Mouse (Mus musculus): ENCODE data around the gene Smim1.

Gene Smim1

DNA sequence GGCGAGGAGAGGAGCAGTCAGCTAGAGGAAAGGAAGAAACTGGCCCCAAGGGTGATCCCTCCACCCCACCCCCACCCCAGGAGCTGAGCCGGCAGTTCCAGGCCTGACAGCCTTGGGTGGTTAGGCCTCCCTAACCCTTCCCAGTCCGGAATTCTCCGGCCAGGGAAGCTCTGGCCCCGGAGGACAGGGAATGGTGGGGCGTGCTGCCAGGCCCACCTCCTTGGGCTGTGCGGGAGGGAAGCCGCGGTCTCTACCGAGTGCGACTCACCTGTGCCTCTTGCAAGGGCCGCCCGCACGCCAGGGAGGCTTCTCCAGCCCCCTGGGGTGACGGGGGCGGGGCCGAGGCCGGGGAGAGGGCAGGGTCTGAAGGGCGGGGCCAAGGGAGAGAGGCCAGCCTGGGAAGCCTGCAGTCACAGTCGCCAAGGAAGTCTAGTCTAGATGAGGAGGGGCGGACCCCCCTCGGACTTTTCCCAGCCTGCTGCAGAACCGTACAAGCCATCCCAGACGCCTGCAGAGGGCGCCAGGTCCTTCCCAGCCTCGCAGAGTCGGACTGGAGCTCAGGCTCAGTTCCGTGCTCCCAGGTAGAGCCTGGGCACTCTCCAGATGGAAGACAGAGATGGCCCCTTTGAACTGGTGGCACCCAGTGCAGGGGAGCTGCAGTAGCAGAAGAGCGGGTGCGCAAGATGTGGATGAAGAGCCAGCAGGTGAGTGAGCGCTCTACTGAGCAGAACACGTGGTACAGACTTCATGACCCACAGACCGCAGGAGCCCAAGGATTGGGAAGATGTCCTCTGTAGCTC, at the start of gene Smim1:
Smim1 (minus strand) TSS at position 590 of the 800 bp plus-strand sequence.
- peak; percentile 91 for DNase-seq (ENCODE audit: low spot score)

- no peak for DNase-seq (ENCODE audit: low spot score)
Measured at GRCm38 (mm10) chr4:154071941-154072340, 45.9 kb upstream of the Smim1 start.

GRCm38 (mm10) chr4:154071521-154071920, 45.5 kb upstream of the Smim1 start:
- DNase-seq (ENCODE audit: low spot score), result no peak

DNA sequence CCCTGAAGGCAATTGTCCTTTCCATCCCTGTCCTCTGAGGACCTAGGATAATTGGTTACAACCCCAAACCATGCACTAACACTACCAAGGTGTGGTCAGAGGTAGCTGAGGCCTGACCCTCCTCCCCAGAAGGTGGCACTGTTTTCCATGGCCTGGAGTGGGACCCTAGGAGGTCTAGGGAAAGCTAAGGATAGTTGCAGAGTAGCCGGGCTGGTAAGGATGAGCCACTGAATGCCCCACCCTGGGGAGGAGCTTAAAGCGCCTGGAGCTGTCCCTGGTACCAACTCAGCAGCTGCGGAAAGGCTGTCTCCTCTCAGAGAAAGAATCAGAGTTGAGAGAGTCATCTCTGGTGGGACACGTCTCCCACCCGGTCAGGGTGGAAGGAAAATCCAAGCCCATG, 44.9 kb upstream of the Smim1 start:
- DNase-seq (ENCODE audit: low spot score), result peak; percentile 24

GRCm38 (mm10) chr4:154064827-154065773, 39.1 kb upstream of the Smim1 start:
- peak; percentile 58 for DNase-seq (ENCODE audit: low spot score)

GRCm38 (mm10) chr4:154057696-154058095, 31.7 kb upstream of the Smim1 start:
- DNase-seq (ENCODE audit: low spot score), result no peak

GRCm38 (mm10) chr4:154056661-154057060, 30.6 kb upstream of the Smim1 start:
- peak; percentile 69 for DNase-seq (ENCODE audit: low spot score)

DNA sequence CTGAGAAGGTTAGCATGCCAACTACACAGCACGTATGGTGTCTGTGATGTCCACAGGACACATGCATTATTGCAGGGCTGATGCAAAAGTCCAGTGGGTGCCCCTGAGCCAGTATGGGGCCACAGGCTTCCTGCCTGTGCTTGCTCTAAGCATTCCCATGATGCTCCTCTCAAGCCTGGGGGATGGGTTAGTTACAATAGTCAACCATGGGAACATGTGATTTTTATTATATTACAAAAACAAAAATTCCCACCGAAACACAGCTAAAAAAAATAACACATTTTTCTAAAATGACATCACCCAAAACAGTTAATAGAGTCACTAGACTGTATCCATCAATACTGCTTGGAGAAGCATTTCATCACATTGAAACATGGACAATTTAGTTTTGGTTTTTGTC, 30.0 kb upstream of the Smim1 start:
- DNase-seq (ENCODE audit: low spot score), result no peak

DNA sequence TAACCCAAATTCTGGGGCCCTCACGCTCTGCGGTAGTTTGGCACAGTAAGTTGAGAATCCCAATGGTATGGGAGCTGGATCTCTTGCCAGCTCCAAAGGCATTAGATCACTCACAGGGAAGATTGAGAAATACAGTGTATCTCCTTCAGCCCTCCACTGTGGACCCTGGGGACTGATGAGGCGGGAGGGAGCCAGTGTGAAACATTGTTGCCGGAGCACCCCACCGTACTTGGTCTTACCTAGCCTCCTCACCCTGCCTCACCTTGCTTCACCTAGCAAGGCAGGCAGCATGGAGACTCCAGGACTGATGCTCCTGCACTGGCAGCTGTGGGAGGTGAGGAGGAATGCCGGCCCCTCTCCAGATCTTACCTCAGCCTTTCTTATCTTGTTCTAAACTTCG, 29.5 kb upstream of the Smim1 start:
- DNase-seq (ENCODE audit: low spot score), result no peak

DNA sequence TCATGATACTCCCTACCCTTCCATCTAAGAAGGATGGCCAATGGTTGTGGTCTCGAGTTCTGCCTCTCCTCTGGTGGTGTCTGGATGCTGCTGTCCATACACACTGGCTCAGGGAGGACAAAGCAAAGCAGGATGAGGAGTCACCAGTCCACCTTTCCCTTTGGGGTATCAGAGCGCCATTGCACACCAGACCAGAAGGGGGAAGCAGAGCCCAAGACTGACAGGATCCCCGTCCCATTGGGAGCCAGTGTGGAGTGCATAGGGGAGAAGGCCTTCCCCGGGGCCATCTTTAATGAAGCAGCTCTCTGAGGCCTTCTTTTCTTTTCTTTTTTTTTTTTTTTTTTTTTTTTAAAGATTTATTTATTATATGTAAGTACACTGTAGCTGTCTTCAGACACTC, 27.0 kb upstream of the Smim1 start:
- no peak for DNase-seq (ENCODE audit: low spot score)

DNA sequence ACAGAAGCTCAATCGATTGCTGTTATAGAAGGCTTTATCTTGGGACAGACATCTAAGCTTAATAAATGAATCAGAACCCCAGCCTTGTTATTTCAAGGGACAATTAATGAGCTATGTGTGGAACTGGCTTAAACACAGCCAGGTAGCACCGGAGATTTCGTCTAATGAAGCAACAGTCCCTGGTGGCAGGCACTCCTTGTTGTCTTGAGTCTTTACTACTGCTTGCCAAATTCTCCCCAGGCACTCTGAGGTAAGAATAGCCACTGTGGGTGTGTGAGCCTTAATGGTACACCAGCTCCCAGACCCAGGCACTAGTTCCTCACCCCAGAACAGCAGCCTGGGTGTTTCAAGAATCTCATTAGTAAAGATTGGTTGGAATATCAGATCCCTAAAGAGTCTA, 25.4 kb upstream of the Smim1 start:
- no peak for DNase-seq (ENCODE audit: low spot score)

DNA sequence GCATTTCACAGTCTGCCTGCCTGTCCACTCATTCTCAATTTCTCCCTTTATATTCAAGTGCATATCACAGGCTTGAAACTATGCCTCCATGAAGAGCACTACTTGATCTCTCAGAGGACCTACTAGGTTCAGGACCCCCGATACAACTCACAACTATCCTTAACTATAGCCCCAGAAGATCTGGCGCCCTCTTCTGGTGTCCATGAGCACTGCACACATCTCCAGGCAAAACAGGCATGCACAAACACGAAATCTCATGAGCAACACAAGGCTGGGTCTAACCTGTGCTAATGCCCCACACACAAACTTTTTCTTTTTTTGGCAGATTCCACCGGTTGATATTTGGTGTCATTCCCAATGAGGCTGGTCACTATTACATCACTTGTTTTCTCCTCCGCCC, 19.8 kb upstream of the Smim1 start:
- DNase-seq (ENCODE audit: low spot score), result no peak

GRCm38 (mm10) chr4:154042577-154042976, 16.5 kb upstream of the Smim1 start, which contains the start of gene Ccdc27:
Gene Ccdc27, minus strand, starts transcription at chr4:154042677.
- no peak for DNase-seq (ENCODE audit: low spot score)

DNA sequence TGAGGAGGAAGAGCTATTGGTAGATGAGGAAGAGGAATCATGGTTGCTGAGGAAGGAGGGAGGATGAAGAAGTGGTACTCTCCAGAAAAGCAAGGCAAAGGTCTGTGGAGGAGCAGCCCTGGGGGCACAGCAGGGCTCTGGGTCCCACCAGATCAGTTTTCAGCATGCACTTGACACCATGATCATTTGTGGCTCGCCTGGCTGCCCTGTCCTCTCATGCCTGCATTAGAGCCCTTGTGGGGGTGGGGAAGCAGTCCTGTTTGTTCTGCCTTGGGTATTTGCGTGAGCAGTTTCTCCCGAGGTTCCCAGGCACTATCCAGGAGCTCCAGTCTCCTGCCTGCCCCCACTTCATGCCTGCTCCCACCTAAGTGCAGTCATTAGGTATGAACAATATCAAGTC, 11.1 kb upstream of the Smim1 start:
- no peak for DNase-seq (ENCODE audit: low spot score)

DNA sequence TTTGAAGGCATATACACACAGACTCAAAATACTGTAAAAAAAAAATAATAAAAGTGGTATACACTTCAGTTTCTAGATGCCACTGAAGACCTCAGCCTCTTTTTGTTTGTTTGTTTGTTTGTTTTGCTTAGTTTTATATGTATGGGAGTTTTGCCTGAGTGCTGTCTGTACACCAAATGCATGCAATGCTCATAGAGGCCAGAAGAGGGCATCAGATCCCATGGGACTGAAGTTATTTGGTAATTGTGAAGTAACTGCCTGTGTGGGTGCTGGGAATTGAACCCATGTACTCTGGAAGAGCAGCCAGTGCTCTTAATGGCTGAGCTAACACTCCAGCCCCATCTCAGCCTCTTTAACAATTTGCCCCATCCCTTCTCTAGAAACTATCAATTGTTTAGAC, 2.6 kb upstream of the Smim1 start:
- DNase-seq (ENCODE audit: low spot score), result peak; percentile 56

GRCm38 (mm10) chr4:154028066-154028465, 2.0 kb upstream of the Smim1 start:
- DNase-seq (ENCODE audit: low spot score), result peak; percentile 71

DNA sequence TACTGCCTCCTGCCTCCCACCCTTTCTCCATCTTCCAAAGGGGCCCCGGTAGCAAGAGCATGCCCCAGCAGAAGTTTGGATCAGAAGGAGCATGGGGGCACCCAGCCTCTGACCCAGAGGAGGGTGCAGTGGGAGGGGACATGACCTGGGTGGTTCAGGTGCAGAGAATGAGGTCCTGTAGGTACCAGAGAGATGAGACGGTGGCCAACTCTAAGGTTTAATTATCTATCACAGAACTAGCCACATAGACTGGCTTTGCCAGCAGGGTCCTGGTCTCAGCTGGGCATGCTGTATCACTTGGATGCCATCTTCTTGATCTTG, 371 bp upstream of the Smim1 start:
- DNase-seq (ENCODE audit: low spot score), result no peak

- DNase-seq (ENCODE audit: low spot score), result peak; percentile 42
Measured at GRCm38 (mm10) chr4:154024729-154025521, 1.1 kb downstream of the Smim1 start.

GRCm38 (mm10) chr4:154023754-154024601, 2.1 kb downstream of the Smim1 start:
- DNase-seq (ENCODE audit: low spot score), result no peak

GRCm38 (mm10) chr4:154022844-154023243, 3.2 kb downstream of the Smim1 start:
- peak; percentile 71 for DNase-seq (ENCODE audit: low spot score)

DNA sequence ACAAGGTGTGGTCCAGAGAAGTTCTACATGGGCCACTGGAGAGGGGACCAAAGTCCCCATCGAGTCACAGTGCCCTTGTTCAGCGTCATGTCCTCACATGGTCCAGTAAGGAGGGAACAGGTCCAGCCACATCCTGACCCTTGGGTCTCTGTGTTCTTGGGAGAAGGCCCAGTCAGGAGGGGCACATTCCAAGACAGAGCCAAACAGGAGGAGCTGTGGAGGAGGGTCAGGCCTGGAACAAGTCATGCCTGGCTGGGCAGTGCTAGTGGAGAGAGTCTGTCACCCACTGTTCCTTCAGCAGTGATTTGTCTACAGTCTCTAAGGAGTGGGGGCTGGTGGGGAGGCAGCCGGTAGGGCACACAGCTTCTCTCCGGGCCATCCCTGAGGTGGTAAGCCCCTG, 3.6 kb downstream of the Smim1 start:
- peak; percentile 89 for DNase-seq (ENCODE audit: low spot score)

Measured in adipocyte (in vitro differentiated cells).